28 mouse cellular contexts compared by ENCODE assay signal in the genomic region with DNA sequence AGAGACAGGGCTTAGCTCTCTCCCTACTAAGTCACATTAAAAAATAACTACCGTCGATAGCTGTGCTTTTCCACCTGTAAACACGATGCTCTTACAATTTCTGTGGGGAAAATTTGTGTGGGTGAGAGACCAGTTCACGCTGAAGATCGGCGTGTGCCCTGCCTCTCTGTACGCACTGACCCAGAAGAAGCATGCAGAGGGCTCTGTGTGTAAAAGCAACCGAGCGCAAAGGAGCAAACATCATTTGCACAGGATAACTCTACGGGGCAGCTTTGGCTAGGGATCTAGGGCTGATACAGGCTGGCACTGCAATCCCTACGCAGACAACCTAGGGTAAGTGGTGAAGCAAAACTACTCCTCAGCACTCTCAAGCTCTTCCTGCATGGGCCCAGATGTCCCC. TPM values are rescaled to one million over a fixed set of nuclear protein-coding genes. Genes with fewer than 3 reads are reported as not detected.
DNase-seq lines count a peak whose midpoint lies in the region; ATAC-seq and TF ChIP-seq lines count a peak whose summit lies in the region.
"Had no signal": no experiment of that assay in that cellular context is flagged by ENCODE, and none has a peak within 500 bp of the region (broad histone marks: within the 10 kb centered on the region; RNA-seq: fewer than 3 reads in every experiment).

No protein-coding gene starts in this region.

- H3K27me3 ChIP-seq in hindbrain, embryonic 16.5 days (replicated peaks; ENCODE audit: control insufficient read depth, insufficient read depth, low read length) = no peaks in the 10 kb centered on the region
- H3K27me3 ChIP-seq in hindbrain, embryonic 11.5 days (ENCODE audit: control insufficient read depth, insufficient read depth, low read length) = no peaks in the 10 kb centered on the region
- H3K27me3 ChIP-seq in midbrain, embryonic 13.5 days = no peaks in the 10 kb centered on the region
- H3K27me3 ChIP-seq in midbrain, postnatal 0 days (ENCODE audit: insufficient read depth, low read length) = no peaks in the 10 kb centered on the region
- no peaks in the 10 kb centered on the region for H3K27me3 ChIP-seq in midbrain, embryonic 16.5 days (ENCODE audit: control insufficient read depth, insufficient read depth, low read depth, low read length)
- H3K27me3 ChIP-seq: CH12.LX; forebrain, embryonic 13.5 days; heart, embryonic 13.5 days had no signal

- intact Hi-C loops in heart, postnatal 14 days (cut with DNase I) = no loop called here

- no peak overlapping the region for H3K4me2 ChIP-seq in hindbrain, embryonic 16.5 days (ENCODE audit: low read length)
- H3K4me2 ChIP-seq in hindbrain, embryonic 11.5 days (replicated peaks; ENCODE audit: low read depth, low read length) = no peak overlapping the region
- no peak overlapping the region for H3K4me2 ChIP-seq in midbrain, embryonic 13.5 days (replicated peaks)
- H3K4me2 ChIP-seq in midbrain, postnatal 0 days (ENCODE audit: low read depth, low read length, poor library complexity, severe bottlenecking) = no peak overlapping the region
- H3K4me2 ChIP-seq in midbrain, embryonic 16.5 days (ENCODE audit: low read length) = no peak overlapping the region
- H3K4me2 ChIP-seq: forebrain, embryonic 13.5 days; heart, embryonic 13.5 days; hindbrain, embryonic 14.5 days had no signal

- DNase-seq in hindbrain, embryonic 11.5 days (ENCODE audit: low spot score) = no peak
- DNase-seq in midbrain, postnatal 0 days (ENCODE audit: low spot score) = no peak
- peak; percentile 62 for DNase-seq in retina, postnatal 1 day
- no peak for DNase-seq in heart, postnatal 14 days
- DNase-seq: adrenal gland, postnatal 10 days; B cell, adult 2 months; cerebellum, adult 11 months; cerebellum, adult 2 months; cerebellum, adult 9-11 months; cerebellum, postnatal 25 days; gastrocnemius, postnatal 10 days; gastrocnemius, postnatal 36 days; heart, adult 2 months had no signal

- H3K27ac ChIP-seq in hindbrain, embryonic 16.5 days (ENCODE audit: low read depth, low read length) = no peak overlapping the region
- H3K27ac ChIP-seq in hindbrain, embryonic 11.5 days (ENCODE audit: low read depth, low read length) = no peak overlapping the region
- 0 out of 2 replicates have a peak overlapping the region, but pooled peaks have one; percentile 2 for H3K27ac ChIP-seq in midbrain, embryonic 13.5 days
- no peak overlapping the region for H3K27ac ChIP-seq in midbrain, postnatal 0 days (ENCODE audit: low read depth, low read length)
- H3K27ac ChIP-seq in midbrain, embryonic 16.5 days (ENCODE audit: low read length) = no peak overlapping the region
- H3K27ac ChIP-seq: forebrain, embryonic 10.5 days; forebrain, embryonic 13.5 days; heart, adult 2 months; heart, embryonic 10.5 days; heart, embryonic 13.5 days; hindbrain, embryonic 14.5 days had no signal

- ATAC-seq in hindbrain, embryonic 16.5 days = peak; percentile 14; the same call in 1 of the 2 replicates
- no peak for ATAC-seq in hindbrain, embryonic 11.5 days (ENCODE audit: low FRiP score)
- ATAC-seq in midbrain, embryonic 13.5 days = peak; percentile 37
- no peak for ATAC-seq in midbrain, postnatal 0 days (ENCODE audit: low FRiP score)
- ATAC-seq in midbrain, embryonic 16.5 days = peak; percentile 31; the same call in 1 of the 2 replicates
- ATAC-seq: forebrain, embryonic 13.5 days; forebrain, embryonic 16.5 days; Patski had no signal

- no peaks in the 10 kb centered on the region for H3K4me1 ChIP-seq in hindbrain, embryonic 16.5 days (ENCODE audit: control insufficient read depth, insufficient read depth, low read depth, low read length)
- H3K4me1 ChIP-seq in hindbrain, embryonic 11.5 days (replicated peaks; ENCODE audit: control insufficient read depth, insufficient read depth, low read length) = no peaks in the 10 kb centered on the region
- H3K4me1 ChIP-seq in midbrain, embryonic 13.5 days (replicated peaks) = no peaks in the 10 kb centered on the region
- no peaks in the 10 kb centered on the region for H3K4me1 ChIP-seq in midbrain, postnatal 0 days (ENCODE audit: insufficient read depth, low read length)
- H3K4me1 ChIP-seq in midbrain, embryonic 16.5 days (ENCODE audit: control insufficient read depth, insufficient read depth, low read length) = peaks cover 3% of the 10 kb centered on the region; the same call in 1 of the 2 replicates
- H3K4me1 ChIP-seq: forebrain, embryonic 13.5 days had no signal

- no peak for TF ChIP-seq CTCF in midbrain, postnatal 0 days (IDR thresholded peaks at IDR 0.05)

- no peaks in the 10 kb centered on the region; the same call in 1 of the 2 replicates for H3K9me3 ChIP-seq in hindbrain, embryonic 16.5 days (ENCODE audit: control insufficient read depth, low read length)
- H3K9me3 ChIP-seq in hindbrain, embryonic 11.5 days (ENCODE audit: control insufficient read depth, low read length) = no peaks in the 10 kb centered on the region
- H3K9me3 ChIP-seq in midbrain, embryonic 13.5 days = no peaks in the 10 kb centered on the region
- no peaks in the 10 kb centered on the region for H3K9me3 ChIP-seq in midbrain, postnatal 0 days (ENCODE audit: low read length)
- H3K9me3 ChIP-seq in midbrain, embryonic 16.5 days (replicated peaks; ENCODE audit: control insufficient read depth, low read length, poor library complexity, severe bottlenecking) = no peaks in the 10 kb centered on the region
- H3K9me3 ChIP-seq: forebrain, embryonic 10.5 days; forebrain, embryonic 13.5 days; G1E; heart, embryonic 10.5 days; heart, embryonic 13.5 days had no signal

- WGBS in hindbrain, embryonic 16.5 days = 73% methylated on average over 11 of the region's 11 CpGs
- WGBS in hindbrain, embryonic 11.5 days = 81% methylated on average over 11 of the region's 11 CpGs
- WGBS in midbrain, embryonic 13.5 days = 62% methylated on average over 11 of the region's 11 CpGs
- 60% methylated on average over 11 of the region's 11 CpGs for WGBS in midbrain, postnatal 0 days
- WGBS in midbrain, embryonic 16.5 days = 54% methylated on average over 11 of the region's 11 CpGs

- H3K36me3 ChIP-seq in hindbrain, embryonic 16.5 days (ENCODE audit: control insufficient read depth, insufficient read depth, low read length) = no peaks in the 10 kb centered on the region
- no peaks in the 10 kb centered on the region for H3K36me3 ChIP-seq in hindbrain, embryonic 11.5 days (ENCODE audit: control insufficient read depth, insufficient read depth, low read length)
- H3K36me3 ChIP-seq in midbrain, embryonic 13.5 days = no peaks in the 10 kb centered on the region
- no peaks in the 10 kb centered on the region for H3K36me3 ChIP-seq in midbrain, postnatal 0 days (ENCODE audit: insufficient read depth, low read length)
- no peaks in the 10 kb centered on the region for H3K36me3 ChIP-seq in midbrain, embryonic 16.5 days (ENCODE audit: control insufficient read depth, insufficient read depth, low read length)
- H3K36me3 ChIP-seq: forebrain, embryonic 10.5 days; G1E; heart, embryonic 10.5 days; heart, embryonic 13.5 days had no signal

- no peak overlapping the region for H3K9ac ChIP-seq in hindbrain, embryonic 16.5 days (ENCODE audit: low read depth, low read length)
- no peak overlapping the region for H3K9ac ChIP-seq in hindbrain, embryonic 11.5 days (ENCODE audit: low read depth, low read length)
- no peak overlapping the region for H3K9ac ChIP-seq in midbrain, embryonic 13.5 days (replicated peaks)
- no peak overlapping the region for H3K9ac ChIP-seq in midbrain, postnatal 0 days (replicated peaks; ENCODE audit: low read length, poor library complexity, severe bottlenecking)
- no peak overlapping the region for H3K9ac ChIP-seq in midbrain, embryonic 16.5 days (ENCODE audit: low read depth, low read length)
- H3K9ac ChIP-seq: forebrain, embryonic 13.5 days; heart, embryonic 13.5 days; hindbrain, embryonic 14.5 days had no signal

- H3K4me3 ChIP-seq in hindbrain, embryonic 16.5 days (ENCODE audit: low read length) = no peak overlapping the region
- H3K4me3 ChIP-seq in hindbrain, embryonic 11.5 days (ENCODE audit: low read depth, low read length) = no peak overlapping the region
- H3K4me3 ChIP-seq in midbrain, embryonic 13.5 days (replicated peaks) = no peak overlapping the region
- no peak overlapping the region for H3K4me3 ChIP-seq in midbrain, postnatal 0 days (ENCODE audit: low read depth, low read length)
- H3K4me3 ChIP-seq in midbrain, embryonic 16.5 days (ENCODE audit: low read depth, low read length) = no peak overlapping the region
- H3K4me3 ChIP-seq: forebrain, embryonic 10.5 days; forebrain, embryonic 13.5 days; heart, adult 2 months; heart, embryonic 10.5 days; heart, embryonic 13.5 days had no signal

RNA-seq across cellular contexts. Expression of a gene that starts 47.2 kb away (rescaled TPM):
- 3.6 and 5.0 TPM in 2 replicates for polyA plus RNA-seq in hindbrain, embryonic 16.5 days (2015; fragmentation: Nextera tagmentation; extraction: Ambion mirVana)
- polyA plus RNA-seq in hindbrain, embryonic 11.5 days (2014; fragmentation: Nextera tagmentation; extraction: Ambion mirVana) = 0.39 and 1.5 TPM in 2 replicates
- polyA plus RNA-seq in midbrain, embryonic 13.5 days (2015; fragmentation: Nextera tagmentation; extraction: Ambion mirVana) = 2.5 and 2.7 TPM in 2 replicates
- 22.5 and 41.9 TPM in 2 replicates for total RNA-seq in midbrain, postnatal 0 days (2014; rRNA removed)
- 2.6 and 3.5 TPM in 2 replicates for polyA plus RNA-seq in midbrain, postnatal 0 days (2015; fragmentation: Nextera tagmentation; extraction: Ambion mirVana)
- polyA plus RNA-seq in midbrain, embryonic 16.5 days (2015; fragmentation: Nextera tagmentation; extraction: Ambion mirVana) = 3.5 and 4.2 TPM in 2 replicates
- 1,000 to 10,000 TPM in 1 of 2 experiments, 100 to 1,000 TPM in 1; 977 to 1,003 TPM for total RNA-seq in heart, postnatal 14 days (2021)
- total RNA-seq: common myeloid progenitor, adult 5-6 weeks; granulocyte monocyte progenitor cell, adult 5-6 weeks; hematopoietic stem cell, adult 5-6 weeks had no signal
- polyA plus RNA-seq: G1E, Patski had no signal

Comparison
In these comparisons a context has a peak if more than half of its experiments do, and no peak if none do; other contexts are left out.
1. ATAC-seq: peak in hindbrain, embryonic 16.5 days (single experiment), midbrain, embryonic 13.5 days (single experiment) and midbrain, embryonic 16.5 days (single experiment); none in hindbrain, embryonic 11.5 days (single experiment) and midbrain, postnatal 0 days (single experiment).